Mouse (Mus musculus): Measurements from ENCODE around the gene Vwa3a. TPM values are rescaled to one million over a fixed set of nuclear protein-coding genes. Genes with fewer than 3 reads are reported as not detected.

Vwa3a gene
- polyA plus RNA-seq, 1 experiment from 2014 or later = 1.4 TPM

- Histone ChIP-seq H3K27ac (no peak overlapping the region), H3K9me3 (replicated peaks) (no peaks in the 10 kb centered on the region), H3K27me3 (peaks cover 7% of the 10 kb centered on the region), H3K4me2 (replicated peaks) (no peak overlapping the region), H3K4me1 (no peaks in the 10 kb centered on the region), H3K36me3 (no peaks in the 10 kb centered on the region), H3K9ac (no peak overlapping the region), H3K4me3 (no peak overlapping the region)
- peak; percentile 35; the same call in 1 of the 2 replicates for ATAC-seq (ENCODE audit: low FRiP score)
- 23% methylated on average over 5 of the region's 5 CpGs for WGBS
These were observed 84.1 kb downstream of the Vwa3a start for GRCm38 (mm10) chr7:120823248-120823647.

GRCm38 (mm10) chr7:120825097-120825496 lies 86.0 kb downstream of the Vwa3a start:
- no peak for ATAC-seq (ENCODE audit: low FRiP score)
- Histone ChIP-seq H3K27me3 (peaks cover 22% of the 10 kb centered on the region), H3K36me3 (no peaks in the 10 kb centered on the region), H3K27ac (no peak overlapping the region), H3K4me3 (no peak overlapping the region), H3K9me3 (replicated peaks) (no peaks in the 10 kb centered on the region), H3K4me2 (replicated peaks) (no peak overlapping the region), H3K9ac (no peak overlapping the region), H3K4me1 (peaks cover under 1% of the 10 kb centered on the region; the same call in 1 of the 2 replicates)
- WGBS = 69% methylated on average over 2 of the region's 2 CpGs

- Histone ChIP-seq H3K36me3 (no peaks in the 10 kb centered on the region), H3K4me2 (replicated peaks) (no peak overlapping the region), H3K9me3 (replicated peaks) (no peaks in the 10 kb centered on the region), H3K27ac (no peak overlapping the region), H3K27me3 (peaks cover 29% of the 10 kb centered on the region), H3K4me1 (peaks cover 11% of the 10 kb centered on the region), H3K4me3 (no peak overlapping the region), H3K9ac (no peak overlapping the region)
- ATAC-seq (ENCODE audit: low FRiP score) = no peak
- 18% methylated on average over 3 of the region's 3 CpGs for WGBS
These were observed 87.3 kb downstream of the Vwa3a start for GRCm38 (mm10) chr7:120826408-120826807.

GRCm38 (mm10) chr7:120830431-120831381 lies 91.6 kb downstream of the Vwa3a start:
- ATAC-seq (ENCODE audit: low FRiP score) = no peak
- peaks cover 46% of the 10 kb centered on the region for H3K27me3 ChIP-seq
- no peaks in the 10 kb centered on the region for H3K9me3 ChIP-seq (replicated peaks)

GRCm38 (mm10) chr7:120834426-120834825 lies 95.3 kb downstream of the Vwa3a start:
- Histone ChIP-seq H3K9ac (0 out of 2 replicates have a peak overlapping the region, but pooled peaks have one; percentile 1), H3K4me3 (peak overlapping the region; percentile 55), H3K36me3 (no peaks in the 10 kb centered on the region), H3K27ac (no peak overlapping the region), H3K4me1 (peaks cover 15% of the 10 kb centered on the region), H3K4me2 (replicated peaks) (peak overlapping the region; percentile 51), H3K27me3 (peaks cover 33% of the 10 kb centered on the region), H3K9me3 (replicated peaks) (no peaks in the 10 kb centered on the region)
- no peak for ATAC-seq (ENCODE audit: low FRiP score)
- 54% methylated on average over 6 of the region's 6 CpGs for WGBS

More at GRCm38 (mm10) chr7:120830431-120831381, 91.6 kb downstream of the Vwa3a start:
- peak overlapping the region; percentile 24; the same call in 1 of the 2 replicates for H3K27ac ChIP-seq
- peaks cover 11% of the 10 kb centered on the region for H3K4me1 ChIP-seq
- peak overlapping the region; percentile 55 for H3K4me3 ChIP-seq
- peak overlapping the region; percentile 88 for H3K4me2 ChIP-seq (replicated peaks)
- H3K36me3 ChIP-seq = no peaks in the 10 kb centered on the region
- H3K9ac ChIP-seq = peak overlapping the region; percentile 59; the same call in 1 of the 2 replicates
- WGBS = 2% methylated on average over 46 of the region's 46 CpGs

- Histone ChIP-seq H3K4me2 (replicated peaks) (peak overlapping the region; percentile 51), H3K36me3 (no peaks in the 10 kb centered on the region), H3K9me3 (replicated peaks) (no peaks in the 10 kb centered on the region), H3K27ac (0 out of 2 replicates have a peak overlapping the region, but pooled peaks have one; percentile 32), H3K9ac (0 out of 2 replicates have a peak overlapping the region, but pooled peaks have one; percentile 1), H3K4me1 (peaks cover 15% of the 10 kb centered on the region), H3K4me3 (peak overlapping the region; percentile 55), H3K27me3 (peaks cover 29% of the 10 kb centered on the region)
- 16% methylated on average over 14 of the region's 14 CpGs for WGBS
- peak; percentile 81 for ATAC-seq (ENCODE audit: low FRiP score)
These were observed 95.8 kb downstream of the Vwa3a start for GRCm38 (mm10) chr7:120834863-120835372.

GRCm38 (mm10) chr7:120835449-120836359 lies 96.6 kb downstream of the Vwa3a start:
- H3K4me1 ChIP-seq = peaks cover 9% of the 10 kb centered on the region; the same call in 1 of the 2 replicates
- H3K36me3 ChIP-seq = no peaks in the 10 kb centered on the region
- under 1% methylated on average over 41 of the region's 41 CpGs for WGBS
- no peaks in the 10 kb centered on the region for H3K9me3 ChIP-seq (replicated peaks)
- peak overlapping the region; percentile 39; the same call in 1 of the 2 replicates for H3K9ac ChIP-seq
- H3K27me3 ChIP-seq = peaks cover 21% of the 10 kb centered on the region
- H3K4me3 ChIP-seq = peak overlapping the region; percentile 55
- H3K4me2 ChIP-seq (replicated peaks) = peak overlapping the region; percentile 51
- peak overlapping the region; percentile 71 for H3K27ac ChIP-seq
- ATAC-seq (ENCODE audit: low FRiP score) = peak; percentile 92

GRCm38 (mm10) chr7:120836361-120836760 lies 97.2 kb downstream of the Vwa3a start:
- Histone ChIP-seq H3K36me3 (no peaks in the 10 kb centered on the region), H3K9ac (0 out of 2 replicates have a peak overlapping the region, but pooled peaks have one; percentile 33), H3K27ac (no peak overlapping the region), H3K4me3 (peak overlapping the region; percentile 55), H3K9me3 (replicated peaks) (no peaks in the 10 kb centered on the region), H3K4me1 (peaks cover 5% of the 10 kb centered on the region; the same call in 1 of the 2 replicates), H3K27me3 (peaks cover 20% of the 10 kb centered on the region), H3K4me2 (replicated peaks) (peak overlapping the region; percentile 51)
- 3% methylated on average over 12 of the region's 12 CpGs for WGBS
- no peak for ATAC-seq (ENCODE audit: low FRiP score)

- ATAC-seq (ENCODE audit: low FRiP score) = no peak
- 75% methylated on average over 5 of the region's 5 CpGs for WGBS
These were observed 99.5 kb downstream of the Vwa3a start for GRCm38 (mm10) chr7:120838436-120839160.

GRCm38 (mm10) chr7:120839786-120840185 lies 100.7 kb downstream of the Vwa3a start:
- H3K4me3 ChIP-seq = no peak overlapping the region
- no peak overlapping the region for H3K9ac ChIP-seq
- H3K27ac ChIP-seq = no peak overlapping the region
- H3K9me3 ChIP-seq (replicated peaks) = no peaks in the 10 kb centered on the region
- no peak overlapping the region for H3K4me2 ChIP-seq (replicated peaks)
- WGBS = 76% methylated on average over 2 of the region's 2 CpGs
- H3K4me1 ChIP-seq = peaks cover 17% of the 10 kb centered on the region
- H3K27me3 ChIP-seq = peaks cover 4% of the 10 kb centered on the region
- H3K36me3 ChIP-seq = no peaks in the 10 kb centered on the region
- ATAC-seq (ENCODE audit: low FRiP score) = no peak

More at GRCm38 (mm10) chr7:120838436-120839160, 99.5 kb downstream of the Vwa3a start:
- Histone ChIP-seq H3K27me3 (peaks cover under 1% of the 10 kb centered on the region; the same call in 1 of the 2 replicates), H3K4me1 (peaks cover 5% of the 10 kb centered on the region; the same call in 1 of the 2 replicates), H3K36me3 (no peaks in the 10 kb centered on the region), H3K27ac (no peak overlapping the region), H3K9me3 (replicated peaks) (no peaks in the 10 kb centered on the region), H3K4me3 (no peak overlapping the region), H3K9ac (no peak overlapping the region), H3K4me2 (replicated peaks) (no peak overlapping the region)

All from hindbrain, embryonic 12.5 days (tissue).